Mouse (Mus musculus) adrenal gland, postnatal 14 days (tissue): ENCODE measurements around the gene Dcst1. TPM values are rescaled to one million over a fixed set of nuclear protein-coding genes. Genes with fewer than 3 reads are reported as not detected.

Experiments used
- DNase-seq: peaks from one replicate; pipeline ENCODE4 v3.0.0; 2021; ENCODE audit warnings: mixed read lengths
- total RNA-seq: library from RNA; stranded (reverse); gene quantifications from 2 replicates; pipeline ENCODE4 v1.2.3, GENCODE M21; 2021

Gene Dcst1
- total RNA-seq, 1 experiment from 2014 or later: 0.30 TPM

DNA sequence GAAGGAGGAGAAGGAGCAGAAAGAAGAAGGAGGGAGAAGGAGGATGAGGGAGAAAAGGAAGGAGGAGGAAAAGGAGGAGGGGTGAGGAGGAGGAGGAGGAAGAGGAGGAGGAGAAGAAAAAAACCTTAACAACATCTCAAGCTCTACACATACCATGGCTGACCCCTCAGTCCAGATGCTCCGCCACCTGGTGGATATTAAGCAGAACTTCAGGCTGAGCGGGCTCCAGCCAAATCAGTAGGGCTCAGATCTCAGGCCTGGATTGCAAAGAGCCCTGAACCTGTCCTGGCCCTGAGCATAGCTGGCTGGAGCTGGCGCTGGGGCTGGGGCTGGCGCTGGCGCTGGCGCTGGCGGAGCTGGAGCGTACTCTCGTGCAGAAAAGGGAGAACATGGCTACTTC, 57.0 kb downstream of the Dcst1 start:
- peak; percentile 83 for DNase-seq

DNA sequence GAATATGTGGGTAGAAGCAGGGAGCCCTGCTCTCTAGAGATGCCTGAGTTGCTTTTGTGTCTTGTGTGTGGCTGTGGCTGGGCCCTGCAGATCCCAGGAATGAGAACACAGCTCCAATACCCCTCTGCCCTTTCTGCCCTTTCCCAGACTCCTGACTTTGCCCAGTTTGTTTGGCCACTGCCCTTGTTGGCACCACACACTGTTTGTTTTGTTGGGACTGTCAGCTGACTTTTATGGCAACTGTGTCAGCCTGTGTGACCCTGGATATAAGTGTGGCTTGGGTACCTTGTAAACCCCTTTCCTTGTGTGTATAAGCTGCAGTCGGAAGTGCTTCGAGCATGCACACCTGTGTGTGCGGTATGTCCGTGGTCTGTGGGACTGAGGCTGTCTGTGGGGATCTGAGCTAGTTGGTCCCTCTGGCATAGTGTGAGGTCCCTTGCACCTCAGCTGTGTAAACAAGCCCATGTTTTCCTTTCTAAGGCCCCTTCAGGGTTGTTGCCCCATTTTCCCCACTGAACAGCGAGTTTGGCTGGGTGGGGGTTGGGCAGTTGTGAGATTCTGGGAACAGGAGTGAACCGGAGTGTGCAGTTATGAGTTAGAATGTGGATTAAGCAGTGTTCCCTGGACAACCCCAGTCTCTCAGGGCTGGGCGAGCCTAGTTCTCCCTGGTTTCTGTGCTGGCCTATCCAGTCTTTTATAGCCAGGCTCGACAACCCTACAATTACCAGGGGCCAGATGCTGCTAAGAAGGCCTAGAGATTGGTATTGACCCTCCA, 59.3 kb downstream of the Dcst1 start:
- peak; percentile 38 for DNase-seq

DNA sequence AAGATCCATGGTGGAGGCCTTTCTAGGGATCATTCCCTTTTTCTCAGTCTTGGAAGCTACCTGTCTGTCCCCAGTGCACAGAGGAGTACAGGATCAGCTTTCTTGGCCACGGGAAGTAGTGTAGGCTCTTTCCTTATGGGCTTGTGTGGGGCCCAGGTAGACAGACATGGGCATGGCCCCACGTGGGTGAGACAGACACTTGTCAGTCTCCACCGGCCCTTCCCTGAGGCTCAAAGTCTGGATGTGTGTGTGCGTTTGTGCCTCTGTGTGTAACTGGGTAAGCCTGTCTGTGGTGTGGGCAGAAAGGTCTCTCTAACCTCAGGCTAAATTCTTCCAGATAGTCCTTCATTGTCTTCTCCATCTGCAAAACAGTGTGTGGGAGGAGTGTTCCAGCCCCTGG, 59.9 kb downstream of the Dcst1 start:
- DNase-seq: no peak

DNA sequence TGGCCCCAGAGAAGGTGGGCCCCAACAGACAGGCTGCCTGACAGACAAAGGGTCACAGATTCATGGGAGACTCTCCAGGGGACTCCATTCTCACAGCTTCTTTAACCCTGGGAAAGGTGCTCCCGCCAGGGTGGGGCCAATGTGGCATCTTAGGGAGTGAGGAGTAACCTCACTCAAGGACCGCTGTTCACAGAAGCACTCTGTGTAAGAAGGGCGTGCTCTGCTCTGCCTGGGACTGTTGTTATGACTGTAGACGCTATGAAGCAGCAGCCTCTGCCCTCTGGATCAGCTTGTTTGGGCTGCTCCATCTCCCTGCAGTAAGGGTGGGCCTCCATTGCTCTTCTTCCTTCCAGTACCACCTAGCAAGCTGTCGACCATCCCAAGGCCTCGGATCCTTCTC, 60.6 kb downstream of the Dcst1 start:
- DNase-seq: no peak

DNA sequence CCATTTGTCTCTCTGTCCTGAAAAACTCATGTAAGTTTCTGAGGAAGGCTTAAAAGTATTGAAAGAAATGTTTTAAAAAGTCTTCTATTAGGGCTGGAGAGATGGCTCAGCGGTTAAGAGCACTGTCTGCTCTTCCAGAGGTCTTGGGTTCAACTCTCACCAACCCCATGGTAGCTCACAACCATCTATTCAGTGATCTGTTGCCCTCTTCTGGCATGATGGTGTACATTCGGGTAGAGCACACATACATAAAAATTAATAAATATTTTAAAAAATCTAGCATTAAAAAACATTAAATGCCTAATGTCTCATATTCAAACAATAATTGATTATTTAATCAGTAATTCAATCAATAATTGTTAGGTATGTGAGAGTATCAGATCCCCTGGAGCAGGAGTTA, 64.5 kb downstream of the Dcst1 start:
- DNase-seq: no peak

Other genes with a start within 250 kb of the Dcst1 start
- gene Pklr, start 229.1 kb downstream of the Dcst1 start, total RNA-seq: 1.6 and 15.1 TPM in 2 replicates
- 3.3 and 5.3 TPM in 2 replicates for gene Hcn3, start 205.1 kb downstream of the Dcst1 start, total RNA-seq
- gene Clk2, start 200.5 kb downstream of the Dcst1 start, total RNA-seq: 50.3 and 69.1 TPM in 2 replicates
- 75.4 and 76.9 TPM in 2 replicates for gene Scamp3, start 187.8 kb downstream of the Dcst1 start, total RNA-seq
- gene Fam189b, start 182.1 kb downstream of the Dcst1 start, total RNA-seq: 15.0 and 21.1 TPM in 2 replicates
- gene Gba, start 162.3 kb downstream of the Dcst1 start, total RNA-seq: 52.4 and 57.5 TPM in 2 replicates
- gene Thbs3, start 150.1 kb downstream of the Dcst1 start, total RNA-seq: 9.0 and 12.7 TPM in 2 replicates
- gene Mtx1, start 138.2 kb downstream of the Dcst1 start, total RNA-seq: 152 and 162 TPM in 2 replicates
- gene Muc1, start 136.2 kb downstream of the Dcst1 start, total RNA-seq: 0.64 and 1.3 TPM in 2 replicates
- gene Krtcap2, start 119.3 kb downstream of the Dcst1 start, total RNA-seq: 95.0 and 110 TPM in 2 replicates
- 1.4 and 3.2 TPM in 2 replicates for gene Trim46, start 118.9 kb downstream of the Dcst1 start, total RNA-seq
- gene Dpm3, start 105.9 kb downstream of the Dcst1 start, total RNA-seq: 107 and 116 TPM in 2 replicates
- 40.4 and 54.7 TPM in 2 replicates for gene Slc50a1, start 94.7 kb downstream of the Dcst1 start, total RNA-seq
- 19.1 and 21.9 TPM in 2 replicates for gene Efna1, start 84.1 kb downstream of the Dcst1 start, total RNA-seq
- 0.38 and 0.59 TPM in 2 replicates for gene Efna3, start 42.3 kb downstream of the Dcst1 start, total RNA-seq
- 0.26 and 0.68 TPM in 2 replicates for gene Efna4, start 27.2 kb downstream of the Dcst1 start, total RNA-seq
- 66.0 and 79.5 TPM in 2 replicates for gene Adam15, start 15.3 kb downstream of the Dcst1 start, total RNA-seq
- gene Dcst2, start 3.3 kb downstream of the Dcst1 start, total RNA-seq: 0.68 and 0.70 TPM in 2 replicates
- 67.1 and 72.7 TPM in 2 replicates for gene Zbtb7b, start 29.5 kb upstream of the Dcst1 start, total RNA-seq
- 0.26 TPM in 1 of 2 replicates, not detected in the other for gene Lenep, start 37.5 kb upstream of the Dcst1 start, total RNA-seq
- gene Flad1, start 46.6 kb upstream of the Dcst1 start, total RNA-seq: 42.2 and 43.8 TPM in 2 replicates
- 34.9 and 38.0 TPM in 2 replicates for gene Cks1b, start 53.1 kb upstream of the Dcst1 start, total RNA-seq
- gene Shc1, start 53.2 kb upstream of the Dcst1 start, total RNA-seq: 80.5 and 94.6 TPM in 2 replicates
- 36.4 and 48.3 TPM in 2 replicates for gene Pygo2, start 65.0 kb upstream of the Dcst1 start, total RNA-seq
- gene Pbxip1, start 71.5 kb upstream of the Dcst1 start, total RNA-seq: 43.9 and 48.7 TPM in 2 replicates
- 16.6 and 19.0 TPM in 2 replicates for gene Pmvk, start 89.3 kb upstream of the Dcst1 start, total RNA-seq
- 5.3 and 5.7 TPM in 2 replicates for gene Kcnn3, start 154.9 kb upstream of the Dcst1 start, total RNA-seq